Mouse (Mus musculus) B cell, adult (primary cell): ENCODE data around the gene Cipc. TPM values are rescaled to one million over a fixed set of nuclear protein-coding genes. Genes with fewer than 3 reads are reported as not detected.

ENCODE experiments used
- total RNA-seq: library from RNA; stranded (reverse); gene quantifications from 4 replicates; pipeline ENCODE4 v1.2.4, GENCODE M21; 2023; ENCODE audit not compliant: inconsistent age

Gene Cipc
- total RNA-seq = 51.6 to 60.1 TPM (median 56.2 TPM) in 4 replicates

GRCm38 (mm10) chr12:86946862-86947574 lies at the start of gene Cipc:
Gene Cipc, plus strand, starts transcription at chr12:86947043.

DNA sequence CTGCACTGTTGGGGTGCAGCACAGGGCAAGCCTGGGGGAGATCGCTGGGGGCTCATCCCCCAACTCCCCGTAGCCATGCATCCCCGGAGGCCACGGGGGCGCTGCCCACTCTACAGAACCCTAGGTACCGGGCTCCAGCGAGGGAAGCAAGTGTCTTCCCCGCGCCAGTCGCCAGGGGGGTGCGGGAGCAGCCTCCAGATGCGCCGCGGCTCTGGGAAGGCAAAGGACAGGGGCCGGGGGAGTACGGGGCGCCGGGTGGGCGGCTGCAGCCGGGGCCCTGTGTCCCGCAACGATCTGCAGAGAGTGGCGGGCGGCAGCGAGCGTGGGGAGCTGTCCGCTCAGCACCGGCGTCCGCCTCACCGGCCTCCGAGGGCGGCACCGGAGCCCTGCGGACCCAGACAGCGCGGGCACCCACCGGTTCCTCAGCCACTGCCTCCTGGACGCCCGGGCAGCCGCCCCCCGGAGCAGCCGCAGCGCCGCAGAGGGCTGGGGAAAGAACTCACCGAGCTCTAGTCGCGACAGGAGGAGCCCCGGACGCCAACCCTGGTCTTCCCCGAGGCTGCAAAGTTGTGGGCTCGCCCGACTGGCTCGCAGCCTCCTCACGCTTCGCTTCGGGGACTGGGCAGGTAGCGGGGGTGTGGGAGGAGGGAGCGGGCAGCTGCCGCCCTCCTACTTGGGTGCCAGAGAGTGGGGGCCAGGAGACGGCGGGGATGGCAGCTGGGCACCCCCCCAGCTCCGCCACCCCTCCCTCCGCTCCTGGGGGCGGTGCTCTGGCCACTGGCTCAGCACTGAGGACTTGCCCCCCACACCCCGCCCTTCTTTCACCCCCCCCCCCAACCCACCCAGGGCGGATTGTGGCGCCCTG lies 43.3 kb downstream of the Cipc start, which contains the start of gene Zdhhc22:
TSS of gene Zdhhc22 (minus strand) at position 541 of the 865 bp plus-strand sequence.

Other genes with a start within 250 kb of the Cipc start
- 8.9 to 10.6 TPM (median 9.9 TPM) in 4 replicates for gene Angel1, start 220.6 kb upstream of the Cipc start, total RNA-seq
- gene Lrrc74a, start 212.7 kb upstream of the Cipc start, total RNA-seq = not detected in 4 replicates
- 47.0 to 50.7 TPM (median 49.3 TPM) in 4 replicates for gene Irf2bpl, start 62.2 kb upstream of the Cipc start, total RNA-seq
- not detected in 4 replicates for gene Zdhhc22, start 43.4 kb downstream of the Cipc start, total RNA-seq
- not detected in 4 replicates for gene Tmem63c, start 74.3 kb downstream of the Cipc start, total RNA-seq
- 0.32 to 0.78 TPM (median 0.78 TPM) in 3 of 4 replicates, not detected in the other for gene Ngb, start 155.5 kb downstream of the Cipc start, total RNA-seq
- gene Gstz1, start 200.1 kb downstream of the Cipc start, total RNA-seq = 16.4 to 16.5 TPM (median 16.4 TPM) in 4 replicates
- gene Pomt2, start 200.9 kb downstream of the Cipc start, total RNA-seq = 4.8 to 8.3 TPM (median 6.3 TPM) in 4 replicates